Mouse (Mus musculus): ENCODE data around the gene Kcnj15. TPM values are rescaled to one million over a fixed set of nuclear protein-coding genes. Genes with fewer than 3 reads are reported as not detected.

Gene Kcnj15
- total and polyA plus RNA-seq, 2 experiments from 2014 or later = 0.06 to 0.19 TPM

DNA sequence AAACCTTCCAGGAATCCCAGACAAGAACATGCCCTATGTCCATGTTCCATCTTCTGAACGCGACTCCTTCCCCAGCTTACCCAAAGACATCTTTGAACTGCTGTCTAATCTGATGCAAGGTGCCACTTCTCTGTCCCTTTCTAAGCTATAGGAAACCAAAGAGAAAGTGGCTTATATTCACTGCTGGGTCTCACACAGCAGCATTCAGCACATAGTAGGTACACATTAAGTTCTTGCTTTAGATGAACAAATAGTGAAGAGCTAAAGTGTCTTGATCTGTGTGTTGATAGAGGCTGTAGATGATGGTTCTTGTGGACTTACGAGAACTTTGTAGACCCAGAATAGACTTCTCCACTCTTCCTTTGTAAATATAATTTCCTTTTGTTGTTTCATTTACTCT, 23.0 kb downstream of the Kcnj15 start:
- H3K9ac ChIP-seq = no peak overlapping the region
- no peaks in the 10 kb centered on the region for H3K36me3 ChIP-seq (ENCODE audit: insufficient read depth)
- no peak overlapping the region for H3K27ac ChIP-seq (ENCODE audit: low read depth, low read length)
- H3K4me1 ChIP-seq (ENCODE audit: insufficient read depth) = no peaks in the 10 kb centered on the region
- H3K9me3 ChIP-seq (ENCODE audit: low read length) = no peaks in the 10 kb centered on the region
- TF ChIP-seq CTCF (IDR thresholded peaks at IDR 0.05; ENCODE audit: low read depth) = no peak
- ATAC-seq (no peak), DNase-seq (no peak)
- no peaks in the 10 kb centered on the region for H3K27me3 ChIP-seq (ENCODE audit: insufficient read depth, low read length)
- no peak overlapping the region for H3K4me2 ChIP-seq (ENCODE audit: low read depth)
- H3K4me3 ChIP-seq (ENCODE audit: low read depth, low read length) = no peak overlapping the region
- WGBS = 97% methylated on average over 3 of the region's 3 CpGs

DNA sequence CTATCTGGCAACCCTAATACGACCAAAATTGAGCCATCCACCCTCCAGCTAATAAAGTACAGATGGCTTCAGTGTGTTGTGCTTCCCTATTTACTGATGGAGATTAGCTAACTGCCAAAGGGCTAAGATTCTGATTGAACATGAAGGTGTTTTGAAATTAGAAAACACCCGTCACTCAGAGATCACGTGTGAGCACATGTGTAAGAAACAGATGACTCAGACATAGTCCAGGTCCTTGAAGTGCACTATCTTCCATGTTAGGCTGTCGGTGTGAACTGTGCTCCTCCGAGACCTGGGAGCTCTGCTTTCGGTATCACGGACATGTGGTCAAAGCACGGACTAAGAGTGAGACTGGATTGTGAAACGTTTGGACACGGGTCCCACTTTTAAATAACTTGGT, 26.0 kb downstream of the Kcnj15 start:
- H3K9ac ChIP-seq = no peak overlapping the region
- H3K36me3 ChIP-seq (ENCODE audit: insufficient read depth) = no peaks in the 10 kb centered on the region
- 90% methylated on average over 10 of the region's 10 CpGs for WGBS
- no peak for TF ChIP-seq CTCF (IDR thresholded peaks at IDR 0.05; ENCODE audit: low read depth)
- H3K27me3 ChIP-seq (ENCODE audit: insufficient read depth, low read length) = no peaks in the 10 kb centered on the region
- no peaks in the 10 kb centered on the region for H3K9me3 ChIP-seq (ENCODE audit: low read length)
- ATAC-seq (no peak), DNase-seq (no peak)
- no peak overlapping the region for H3K4me3 ChIP-seq (ENCODE audit: low read depth, low read length)
- no peak overlapping the region for H3K27ac ChIP-seq (ENCODE audit: low read depth, low read length)
- no peaks in the 10 kb centered on the region for H3K4me1 ChIP-seq (ENCODE audit: insufficient read depth)
- no peak overlapping the region for H3K4me2 ChIP-seq (ENCODE audit: low read depth)

DNA sequence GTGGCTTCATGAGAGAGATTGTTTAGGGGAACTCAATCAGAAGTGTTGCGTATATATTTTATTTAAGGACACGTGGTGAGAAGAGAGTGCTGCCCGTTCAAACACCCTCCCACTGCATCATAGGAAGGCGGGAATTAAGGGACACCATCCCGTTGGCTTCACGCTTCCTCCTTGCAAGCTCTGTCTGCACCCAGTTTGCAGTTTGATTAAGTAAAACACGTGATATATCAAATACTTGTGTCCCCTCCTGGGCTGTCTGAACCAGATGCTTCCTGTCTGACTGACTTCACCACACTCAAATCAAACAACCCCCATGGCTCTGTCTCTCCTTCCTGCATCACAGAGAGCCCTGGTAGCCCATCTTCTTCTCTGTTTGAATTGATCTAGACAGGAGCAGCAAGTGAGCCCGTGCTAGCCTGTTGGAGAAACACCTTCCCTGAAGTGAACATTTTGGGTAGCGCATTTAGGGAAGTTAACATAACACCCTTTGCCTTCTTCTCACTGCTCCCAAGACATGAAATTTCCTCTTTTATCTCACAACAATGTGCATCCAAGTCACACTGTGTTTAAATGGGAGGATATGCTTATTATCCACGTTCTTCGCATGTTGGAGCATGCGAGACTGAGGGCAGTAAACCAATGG, 26.8 kb downstream of the Kcnj15 start:
- TF ChIP-seq CTCF (IDR thresholded peaks at IDR 0.05; ENCODE audit: low read depth) = no peak

DNA sequence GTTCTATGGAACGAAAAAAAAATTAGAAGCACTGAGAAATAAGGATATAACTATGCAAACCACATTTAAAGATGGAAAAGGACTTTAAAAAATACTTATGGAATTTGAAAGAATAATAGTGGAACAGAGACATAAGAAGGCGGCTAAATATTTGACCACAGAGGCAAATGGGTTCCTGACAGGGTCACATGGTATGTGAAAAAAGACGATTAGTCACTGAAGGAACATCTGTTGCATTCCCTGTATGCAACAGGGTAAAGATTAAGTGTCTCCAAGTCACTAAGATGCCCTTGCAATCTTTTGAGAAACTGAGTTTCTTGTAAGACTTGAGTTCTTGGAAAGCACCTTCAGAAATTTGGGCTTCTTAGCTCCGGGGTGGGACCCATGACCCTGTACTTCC, 27.7 kb downstream of the Kcnj15 start:
- ATAC-seq (no peak), DNase-seq (no peak)
- Histone ChIP-seq H3K9ac (no peak overlapping the region), H3K4me1 (ENCODE audit: insufficient read depth) (no peaks in the 10 kb centered on the region), H3K36me3 (ENCODE audit: insufficient read depth) (no peaks in the 10 kb centered on the region), H3K4me2 (ENCODE audit: low read depth) (no peak overlapping the region), H3K27me3 (ENCODE audit: insufficient read depth, low read length) (no peaks in the 10 kb centered on the region), H3K4me3 (ENCODE audit: low read depth, low read length) (no peak overlapping the region), H3K27ac (ENCODE audit: low read depth, low read length) (no peak overlapping the region), H3K9me3 (ENCODE audit: low read length) (no peaks in the 10 kb centered on the region)
- 88% methylated on average over 4 of the region's 4 CpGs for WGBS
- no peak for TF ChIP-seq CTCF (IDR thresholded peaks at IDR 0.05; ENCODE audit: low read depth)

More for the DNA sequence above, 26.8 kb downstream of the Kcnj15 start:
- H3K27me3 ChIP-seq (ENCODE audit: insufficient read depth, low read length) = no peaks in the 10 kb centered on the region
- no peak overlapping the region for H3K27ac ChIP-seq (ENCODE audit: low read depth, low read length)
- 85% methylated on average over 12 of the region's 12 CpGs for WGBS
- DNase-seq (no peak), ATAC-seq (no peak)
- no peaks in the 10 kb centered on the region for H3K36me3 ChIP-seq (ENCODE audit: insufficient read depth)
- H3K9ac ChIP-seq = no peak overlapping the region
- no peaks in the 10 kb centered on the region for H3K9me3 ChIP-seq (ENCODE audit: low read length)
- H3K4me1 ChIP-seq (ENCODE audit: insufficient read depth) = no peaks in the 10 kb centered on the region
- no peak overlapping the region for H3K4me3 ChIP-seq (ENCODE audit: low read depth, low read length)
- H3K4me2 ChIP-seq (ENCODE audit: low read depth) = no peak overlapping the region

DNA sequence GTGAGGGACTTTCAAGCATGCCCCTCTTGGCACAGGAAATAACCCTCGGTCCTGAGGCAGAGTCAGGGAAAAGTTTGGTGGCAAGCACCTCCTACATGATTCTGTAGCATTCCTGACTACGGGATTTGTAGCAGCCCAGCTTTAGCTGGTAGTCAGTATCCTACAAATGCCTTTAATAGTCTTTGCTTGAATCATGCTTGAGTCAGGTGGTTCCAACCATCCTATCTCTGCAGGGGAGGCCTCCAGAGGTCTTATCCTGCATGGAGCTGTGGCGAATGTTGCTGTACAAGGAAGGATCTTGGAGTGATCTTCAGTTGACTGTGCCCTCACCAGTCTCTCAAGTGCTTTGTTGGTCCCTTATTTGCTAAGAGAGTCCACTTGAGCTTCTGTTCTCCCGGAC, 28.4 kb downstream of the Kcnj15 start:
- Histone ChIP-seq H3K4me2 (ENCODE audit: low read depth) (no peak overlapping the region), H3K36me3 (ENCODE audit: insufficient read depth) (no peaks in the 10 kb centered on the region), H3K27ac (ENCODE audit: low read depth, low read length) (no peak overlapping the region), H3K4me3 (ENCODE audit: low read depth, low read length) (no peak overlapping the region), H3K9me3 (ENCODE audit: low read length) (no peaks in the 10 kb centered on the region), H3K27me3 (ENCODE audit: insufficient read depth, low read length) (no peaks in the 10 kb centered on the region), H3K4me1 (ENCODE audit: insufficient read depth) (no peaks in the 10 kb centered on the region), H3K9ac (no peak overlapping the region)
- 90% methylated on average over 4 of the region's 4 CpGs for WGBS
- DNase-seq (no peak), ATAC-seq (no peak)
- no peak for TF ChIP-seq CTCF (IDR thresholded peaks at IDR 0.05; ENCODE audit: low read depth)

DNA sequence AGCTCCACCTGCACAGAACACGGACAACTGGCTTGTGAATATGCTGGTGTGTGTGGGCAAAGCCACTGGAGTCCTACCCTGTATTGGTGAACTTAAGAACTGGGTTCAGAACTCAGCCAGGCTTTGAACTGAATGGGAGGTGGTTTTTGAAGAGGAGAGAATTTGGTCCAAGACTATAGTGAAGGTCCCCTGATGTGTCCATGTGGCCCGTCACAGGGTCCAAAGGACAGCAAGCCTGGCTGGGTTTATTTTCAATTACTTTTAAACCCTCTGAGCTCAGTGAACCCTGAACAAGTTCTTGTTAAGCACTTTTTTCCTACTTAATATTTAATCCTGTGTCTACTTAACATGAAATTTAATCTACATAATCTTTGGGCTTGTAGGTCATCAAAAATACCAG, 30.3 kb downstream of the Kcnj15 start:
- ATAC-seq (no peak), DNase-seq (no peak)
- no peak for TF ChIP-seq CTCF (IDR thresholded peaks at IDR 0.05; ENCODE audit: low read depth)
- H3K27me3 ChIP-seq (ENCODE audit: insufficient read depth, low read length) = no peaks in the 10 kb centered on the region
- H3K4me1 ChIP-seq (ENCODE audit: insufficient read depth) = no peaks in the 10 kb centered on the region
- H3K4me3 ChIP-seq (ENCODE audit: low read depth, low read length) = no peak overlapping the region
- H3K9ac ChIP-seq = no peak overlapping the region
- no peaks in the 10 kb centered on the region for H3K9me3 ChIP-seq (ENCODE audit: low read length)
- no peak overlapping the region for H3K27ac ChIP-seq (ENCODE audit: low read depth, low read length)
- WGBS = 74% methylated on average over 2 of the region's 2 CpGs
- no peaks in the 10 kb centered on the region for H3K36me3 ChIP-seq (ENCODE audit: insufficient read depth)
- no peak overlapping the region for H3K4me2 ChIP-seq (ENCODE audit: low read depth)

DNA sequence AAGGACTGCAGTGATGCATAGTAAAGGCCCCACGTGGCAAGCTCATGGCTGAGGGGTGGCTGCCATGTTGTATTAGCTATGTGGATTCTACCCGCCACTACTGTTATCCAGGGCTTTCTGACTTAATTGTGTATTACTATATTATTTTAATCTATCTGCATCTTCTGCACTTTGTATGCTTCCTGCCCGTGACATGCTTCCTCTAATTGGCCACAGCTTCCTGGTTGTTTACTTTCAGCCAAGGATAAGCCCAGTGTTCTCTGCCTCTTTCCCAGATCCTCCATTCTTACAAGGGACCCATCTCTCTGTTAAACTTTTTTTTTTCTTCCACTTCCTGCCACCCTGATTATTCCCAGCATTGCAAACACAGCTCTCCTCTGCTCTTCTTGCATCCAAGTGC, 32.0 kb downstream of the Kcnj15 start:
- no peak for DNase-seq
- Histone ChIP-seq H3K27ac (ENCODE audit: low read depth, low read length) (no peak overlapping the region), H3K4me3 (ENCODE audit: low read depth, low read length) (no peak overlapping the region), H3K4me2 (ENCODE audit: low read depth) (no peak overlapping the region), H3K9me3 (ENCODE audit: low read length) (no peaks in the 10 kb centered on the region), H3K4me1 (ENCODE audit: insufficient read depth) (no peaks in the 10 kb centered on the region), H3K36me3 (ENCODE audit: insufficient read depth) (no peaks in the 10 kb centered on the region), H3K27me3 (ENCODE audit: insufficient read depth, low read length) (no peaks in the 10 kb centered on the region), H3K9ac (no peak overlapping the region)
- no peak for TF ChIP-seq CTCF (IDR thresholded peaks at IDR 0.05; ENCODE audit: low read depth)
- WGBS = 76% methylated on average over 3 of the region's 3 CpGs
- ATAC-seq = no peak
